Mouse (Mus musculus): Measurements from ENCODE around the gene Reps1. TPM values are rescaled to one million over a fixed set of nuclear protein-coding genes. Genes with fewer than 3 reads are reported as not detected.

The Reps1 gene
- polyA plus RNA-seq, 1 experiment from 2014 or later, result 14.8 TPM

GRCm38 (mm10) chr10:18067761-18068446 is 12.2 kb downstream of the Reps1 start:
- Histone ChIP-seq H3K4me2 (no peak overlapping the region), H3K9ac (no peak overlapping the region), H3K36me3 (no peaks in the 10 kb centered on the region), H3K27ac (no peak overlapping the region), H3K4me3 (no peak overlapping the region), H3K27me3 (no peaks in the 10 kb centered on the region), H3K9me3 (no peaks in the 10 kb centered on the region), H3K4me1 (peaks cover 17% of the 10 kb centered on the region)
- no peak for ATAC-seq (ENCODE audit: insufficient number of reproducible peaks, low FRiP score, low TSS enrichment, low read depth)
- WGBS, result 46% methylated on average over 10 of the region's 10 CpGs

- ATAC-seq (ENCODE audit: insufficient number of reproducible peaks, low FRiP score, low TSS enrichment, low read depth), result no peak
- 87% methylated on average over 2 of the region's 2 CpGs for WGBS
- peaks cover 17% of the 10 kb centered on the region for H3K4me1 ChIP-seq
- H3K9ac ChIP-seq, result no peak overlapping the region
- no peak overlapping the region for H3K4me3 ChIP-seq
- no peak overlapping the region for H3K4me2 ChIP-seq
- H3K9me3 ChIP-seq, result no peaks in the 10 kb centered on the region
- no peak overlapping the region for H3K27ac ChIP-seq
- no peaks in the 10 kb centered on the region for H3K27me3 ChIP-seq
- H3K36me3 ChIP-seq, result no peaks in the 10 kb centered on the region
Measured at GRCm38 (mm10) chr10:18068880-18069279, 13.2 kb downstream of the Reps1 start.

GRCm38 (mm10) chr10:18069576-18069975 is 13.9 kb downstream of the Reps1 start:
- peaks cover 17% of the 10 kb centered on the region for H3K4me1 ChIP-seq
- H3K36me3 ChIP-seq, result no peaks in the 10 kb centered on the region
- H3K4me2 ChIP-seq, result no peak overlapping the region
- H3K27ac ChIP-seq, result no peak overlapping the region
- no peaks in the 10 kb centered on the region for H3K27me3 ChIP-seq
- no peaks in the 10 kb centered on the region for H3K9me3 ChIP-seq
- no peak for ATAC-seq (ENCODE audit: insufficient number of reproducible peaks, low FRiP score, low TSS enrichment, low read depth)
- H3K4me3 ChIP-seq, result no peak overlapping the region
- no peak overlapping the region for H3K9ac ChIP-seq
- WGBS, result 72% methylated on average over 2 of the region's 2 CpGs

GRCm38 (mm10) chr10:18070144-18070543 is 14.5 kb downstream of the Reps1 start:
- ATAC-seq (ENCODE audit: insufficient number of reproducible peaks, low FRiP score, low TSS enrichment, low read depth), result no peak
- Histone ChIP-seq H3K9me3 (no peaks in the 10 kb centered on the region), H3K4me1 (peaks cover 17% of the 10 kb centered on the region), H3K27me3 (no peaks in the 10 kb centered on the region), H3K4me3 (no peak overlapping the region), H3K9ac (no peak overlapping the region), H3K4me2 (no peak overlapping the region), H3K36me3 (no peaks in the 10 kb centered on the region), H3K27ac (no peak overlapping the region)
- WGBS, result 59% methylated on average over 3 of the region's 3 CpGs

- Histone ChIP-seq H3K27me3 (no peaks in the 10 kb centered on the region), H3K9me3 (no peaks in the 10 kb centered on the region), H3K9ac (no peak overlapping the region), H3K4me1 (peaks cover 17% of the 10 kb centered on the region), H3K27ac (no peak overlapping the region), H3K36me3 (no peaks in the 10 kb centered on the region), H3K4me3 (no peak overlapping the region), H3K4me2 (no peak overlapping the region)
- WGBS, result 74% methylated on average over 2 of the region's 2 CpGs
- no peak for ATAC-seq (ENCODE audit: insufficient number of reproducible peaks, low FRiP score, low TSS enrichment, low read depth)
Measured at GRCm38 (mm10) chr10:18070616-18071015, 15.0 kb downstream of the Reps1 start.

GRCm38 (mm10) chr10:18072871-18073270 is 17.2 kb downstream of the Reps1 start:
- H3K27me3 ChIP-seq, result no peaks in the 10 kb centered on the region
- H3K4me2 ChIP-seq, result no peak overlapping the region
- no peak overlapping the region for H3K4me3 ChIP-seq
- peaks cover 6% of the 10 kb centered on the region; the same call in 1 of the 2 replicates for H3K36me3 ChIP-seq
- ATAC-seq (ENCODE audit: insufficient number of reproducible peaks, low FRiP score, low TSS enrichment, low read depth), result no peak
- H3K9ac ChIP-seq, result no peak overlapping the region
- WGBS, result 59% methylated on average over 3 of the region's 3 CpGs
- H3K27ac ChIP-seq, result no peak overlapping the region
- H3K4me1 ChIP-seq, result peaks cover 13% of the 10 kb centered on the region
- no peaks in the 10 kb centered on the region for H3K9me3 ChIP-seq

GRCm38 (mm10) chr10:18074383-18075075 is 18.9 kb downstream of the Reps1 start:
- Histone ChIP-seq H3K4me3 (no peak overlapping the region), H3K27me3 (no peaks in the 10 kb centered on the region), H3K4me1 (peaks cover 9% of the 10 kb centered on the region), H3K27ac (no peak overlapping the region), H3K36me3 (peaks cover 6% of the 10 kb centered on the region; the same call in 1 of the 2 replicates), H3K9me3 (no peaks in the 10 kb centered on the region), H3K9ac (no peak overlapping the region), H3K4me2 (no peak overlapping the region)
- ATAC-seq (ENCODE audit: insufficient number of reproducible peaks, low FRiP score, low TSS enrichment, low read depth), result no peak
- 74% methylated on average over 5 of the region's 5 CpGs for WGBS

- Histone ChIP-seq H3K36me3 (peaks cover 6% of the 10 kb centered on the region; the same call in 1 of the 2 replicates), H3K27me3 (no peaks in the 10 kb centered on the region), H3K27ac (no peak overlapping the region), H3K9me3 (no peaks in the 10 kb centered on the region), H3K4me2 (no peak overlapping the region), H3K4me1 (no peaks in the 10 kb centered on the region), H3K9ac (no peak overlapping the region), H3K4me3 (no peak overlapping the region)
- ATAC-seq (ENCODE audit: insufficient number of reproducible peaks, low FRiP score, low TSS enrichment, low read depth), result no peak
- WGBS, result 89% methylated on average over 6 of the region's 6 CpGs
Measured at GRCm38 (mm10) chr10:18075845-18076244, 20.2 kb downstream of the Reps1 start.

- Histone ChIP-seq H3K9me3 (no peaks in the 10 kb centered on the region), H3K27ac (no peak overlapping the region), H3K4me2 (no peak overlapping the region), H3K9ac (no peak overlapping the region), H3K27me3 (no peaks in the 10 kb centered on the region), H3K36me3 (peaks cover 9% of the 10 kb centered on the region; the same call in 1 of the 2 replicates), H3K4me3 (no peak overlapping the region), H3K4me1 (no peaks in the 10 kb centered on the region)
- ATAC-seq (ENCODE audit: insufficient number of reproducible peaks, low FRiP score, low TSS enrichment, low read depth), result no peak
- WGBS, result 68% methylated on average over 1 of the region's 1 CpGs
Measured at GRCm38 (mm10) chr10:18081536-18081935, 25.9 kb downstream of the Reps1 start.

- Histone ChIP-seq H3K4me1 (no peaks in the 10 kb centered on the region), H3K4me2 (no peak overlapping the region), H3K9me3 (no peaks in the 10 kb centered on the region), H3K27ac (no peak overlapping the region), H3K4me3 (no peak overlapping the region), H3K27me3 (no peaks in the 10 kb centered on the region), H3K9ac (no peak overlapping the region), H3K36me3 (0 out of 2 replicates have a peak, but pooled peaks cover 3% of the 10 kb centered on the region)
- ATAC-seq (ENCODE audit: insufficient number of reproducible peaks, low FRiP score, low TSS enrichment, low read depth), result no peak
- WGBS, result 86% methylated on average over 6 of the region's 6 CpGs
Measured at GRCm38 (mm10) chr10:18082772-18083171, 27.1 kb downstream of the Reps1 start.

GRCm38 (mm10) chr10:18090691-18091090 is 35.0 kb downstream of the Reps1 start:
- peaks cover 42% of the 10 kb centered on the region for H3K36me3 ChIP-seq

GRCm38 (mm10) chr10:18102166-18102565 is 46.5 kb downstream of the Reps1 start:
- 52% methylated on average over 5 of the region's 5 CpGs for WGBS
- Histone ChIP-seq H3K27ac (no peak overlapping the region), H3K9ac (no peak overlapping the region), H3K4me2 (no peak overlapping the region), H3K27me3 (no peaks in the 10 kb centered on the region), H3K9me3 (no peaks in the 10 kb centered on the region), H3K4me1 (no peaks in the 10 kb centered on the region), H3K4me3 (no peak overlapping the region), H3K36me3 (peaks cover 28% of the 10 kb centered on the region)
- no peak for ATAC-seq (ENCODE audit: insufficient number of reproducible peaks, low FRiP score, low TSS enrichment, low read depth)

More at GRCm38 (mm10) chr10:18090691-18091090, 35.0 kb downstream of the Reps1 start:
- no peaks in the 10 kb centered on the region for H3K4me1 ChIP-seq
- no peak overlapping the region for H3K9ac ChIP-seq
- no peak overlapping the region for H3K4me3 ChIP-seq
- no peaks in the 10 kb centered on the region for H3K27me3 ChIP-seq
- no peak overlapping the region for H3K27ac ChIP-seq
- H3K4me2 ChIP-seq, result no peak overlapping the region
- no peaks in the 10 kb centered on the region for H3K9me3 ChIP-seq
- ATAC-seq (ENCODE audit: insufficient number of reproducible peaks, low FRiP score, low TSS enrichment, low read depth), result no peak
